Mouse (Mus musculus) cerebellum, postnatal 14 days (tissue): ENCODE results near the gene Ddn.
"Not testable (repeated sequence)": the region's sequence is repeated elsewhere in the genome, so short reads cannot be mapped to it uniquely, and the experiment has no call there.

Experiments
- DNase-seq, 2 experiments: peaks; one replicate each; pipeline ENCODE4 v3.0.0; 2021; ENCODE audit warnings: mixed read lengths in 2 of 2

Gene Ddn

DNA sequence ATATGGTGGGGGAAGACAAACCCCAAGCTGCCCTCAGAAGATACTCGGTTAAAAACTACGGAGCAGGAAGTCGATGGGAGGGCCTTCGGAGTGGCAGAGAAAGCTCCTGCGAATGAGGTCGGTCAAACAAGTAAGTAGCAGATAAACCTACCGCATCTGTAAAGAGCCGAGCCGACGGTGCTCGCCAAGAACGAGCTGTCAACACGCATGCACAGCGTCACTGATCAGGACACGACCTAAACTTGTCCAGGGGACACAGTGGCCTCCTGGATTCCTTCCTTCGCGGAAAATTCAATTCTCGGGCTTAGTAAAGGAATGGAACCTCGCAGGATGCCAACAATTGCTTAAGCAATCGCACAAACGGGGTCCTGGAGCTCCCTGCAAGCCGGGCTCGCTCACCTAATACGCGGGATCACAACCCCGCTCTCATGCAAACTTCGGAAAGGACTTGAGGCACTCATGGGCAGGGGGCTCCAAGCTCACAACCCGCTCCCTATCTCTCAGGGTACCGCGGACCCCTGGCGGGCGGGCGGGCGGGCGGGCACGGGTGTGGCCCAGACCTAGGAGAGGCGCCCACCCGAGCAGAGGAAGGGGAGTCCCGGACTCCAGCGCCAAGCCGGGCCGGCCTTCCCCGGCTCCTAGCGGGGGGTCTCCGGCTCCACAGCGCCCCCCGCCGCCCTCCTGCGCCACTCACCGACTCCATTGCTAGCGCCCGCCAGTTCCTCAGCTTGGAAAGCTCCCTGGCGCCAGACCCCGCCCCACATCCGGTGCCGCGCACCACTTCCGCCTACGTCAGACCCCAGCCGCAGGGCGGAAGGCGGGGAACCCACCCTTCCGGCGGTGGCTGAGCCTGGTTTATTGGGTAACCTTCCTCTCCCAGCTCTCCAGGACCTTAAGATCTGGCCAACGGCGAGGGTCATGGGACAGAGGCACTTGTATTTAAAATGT is 21.7 kb upstream of the Ddn start, which contains the start of gene Prkag1:
TSS of gene Prkag1 (minus strand) at position 786 of the 948 bp plus-strand sequence.
- DNase-seq = peak; percentile 97

DNA sequence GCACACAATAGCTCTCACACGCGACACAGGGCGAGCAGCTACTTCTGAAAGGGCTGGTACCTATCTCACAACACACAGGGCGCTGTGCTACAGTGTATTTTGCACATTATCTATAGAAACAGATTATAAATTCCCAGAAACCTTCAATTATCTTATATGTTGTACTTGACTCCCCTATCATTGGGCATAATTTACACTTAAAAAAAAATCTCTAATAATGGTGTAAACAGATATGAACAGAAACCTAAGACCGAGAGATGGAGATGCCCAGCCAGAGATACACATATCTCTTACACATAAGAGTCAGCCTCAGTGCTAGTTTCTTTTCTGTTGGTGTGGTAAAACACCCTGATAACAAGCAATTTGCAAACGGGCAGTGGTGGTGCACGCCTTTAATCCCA is 18.3 kb upstream of the Ddn start:
- DNase-seq = no peak

DNA sequence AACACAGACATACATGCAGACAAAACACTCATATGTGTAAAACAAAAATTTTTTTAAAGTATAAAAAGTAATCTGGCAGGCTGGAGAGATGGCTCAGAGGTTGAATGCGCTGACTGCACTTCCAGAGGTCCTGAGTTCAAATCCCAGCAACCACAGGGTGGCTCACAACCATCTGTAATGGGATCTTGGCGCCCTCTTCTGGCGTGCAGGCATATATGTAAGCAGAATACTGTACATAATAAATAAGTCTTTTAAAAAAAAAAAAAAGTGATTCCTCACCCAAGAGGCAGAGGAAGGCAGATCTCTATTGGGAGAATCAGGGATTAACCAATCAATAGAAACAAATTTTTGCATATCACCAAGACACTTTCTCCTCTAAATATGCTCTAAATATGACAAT is 14.1 kb upstream of the Ddn start:
- DNase-seq = no peak

DNA sequence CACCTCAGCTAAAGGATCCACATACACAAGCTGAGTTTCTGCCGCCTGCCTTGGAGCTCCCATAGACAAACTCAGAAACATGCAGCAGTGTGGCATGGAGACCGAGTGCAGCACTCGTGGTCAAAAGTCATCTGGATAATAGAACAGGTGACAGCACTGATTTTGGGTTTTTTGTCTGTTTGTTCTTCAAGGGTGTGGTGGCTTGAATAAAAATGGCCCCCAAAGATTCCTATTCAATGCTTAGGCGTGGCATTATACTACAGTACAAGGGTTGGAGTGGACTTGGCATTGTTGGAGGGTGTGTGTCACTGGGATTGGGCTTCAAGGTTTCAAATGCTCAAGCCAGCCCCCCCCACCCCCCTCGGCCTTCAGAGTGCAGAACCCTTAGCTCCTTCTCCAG is 12.9 kb upstream of the Ddn start:
- no peak for DNase-seq

DNA sequence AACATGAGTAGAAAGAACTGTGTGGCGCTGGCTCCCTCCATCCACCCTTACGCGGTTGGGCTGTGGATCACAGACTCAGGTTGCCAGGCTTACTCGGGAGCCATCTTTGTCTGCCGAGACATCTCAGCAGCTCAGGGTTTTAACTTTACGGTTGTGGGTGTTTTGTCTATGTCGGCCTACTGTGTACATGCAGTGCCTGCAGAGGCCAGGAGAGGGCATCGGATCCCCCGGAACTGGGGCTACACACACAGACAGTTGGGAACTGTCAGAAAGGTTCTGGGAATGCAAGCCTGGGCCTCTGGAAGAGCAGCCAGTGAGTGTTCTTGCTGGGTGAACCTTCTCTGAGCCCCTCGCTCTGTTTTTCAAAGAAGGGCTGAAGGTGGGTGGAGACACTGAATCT is 12.1 kb upstream of the Ddn start:
- no peak for DNase-seq

DNA sequence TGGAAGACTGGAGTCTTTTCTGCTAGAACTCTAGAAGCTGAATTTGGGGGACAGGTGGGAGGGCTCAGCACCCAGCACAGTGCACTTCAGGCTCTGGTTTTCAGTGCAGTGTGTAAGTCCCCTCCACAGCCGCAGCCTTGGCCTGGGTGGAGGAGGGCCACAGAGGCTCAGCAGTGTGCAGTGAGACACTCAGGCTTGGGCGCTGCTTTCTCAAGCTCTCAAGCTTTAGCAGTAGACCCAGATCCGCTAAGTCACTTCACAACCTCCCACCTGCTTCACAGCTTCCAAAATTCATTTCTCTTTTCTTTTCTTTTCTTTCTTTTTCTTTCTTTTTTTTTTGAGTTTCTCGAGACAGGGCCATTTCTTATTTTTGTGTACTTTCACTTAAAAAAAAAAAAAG is 11.6 kb upstream of the Ddn start:
- no peak for DNase-seq

DNA sequence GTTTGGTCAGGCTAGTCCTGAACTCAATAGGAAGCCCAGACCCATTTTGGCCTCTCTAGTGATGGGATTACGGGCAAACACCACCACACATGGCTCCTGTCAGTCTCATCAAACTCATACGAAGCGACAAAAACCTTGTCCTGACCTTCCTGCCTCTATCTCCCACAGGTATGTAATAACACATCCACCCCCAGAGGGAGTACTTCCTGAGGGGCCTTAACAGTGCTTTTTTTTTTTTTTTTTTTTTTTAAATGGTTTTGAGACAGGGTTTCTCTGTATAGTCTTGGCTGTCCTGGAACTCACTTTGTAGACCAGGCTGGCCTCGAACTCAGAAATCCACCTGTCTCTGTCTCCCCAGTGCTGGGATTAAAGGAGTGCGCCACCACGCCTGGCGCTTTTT is 8.9 kb upstream of the Ddn start:
- no peak for DNase-seq

DNA sequence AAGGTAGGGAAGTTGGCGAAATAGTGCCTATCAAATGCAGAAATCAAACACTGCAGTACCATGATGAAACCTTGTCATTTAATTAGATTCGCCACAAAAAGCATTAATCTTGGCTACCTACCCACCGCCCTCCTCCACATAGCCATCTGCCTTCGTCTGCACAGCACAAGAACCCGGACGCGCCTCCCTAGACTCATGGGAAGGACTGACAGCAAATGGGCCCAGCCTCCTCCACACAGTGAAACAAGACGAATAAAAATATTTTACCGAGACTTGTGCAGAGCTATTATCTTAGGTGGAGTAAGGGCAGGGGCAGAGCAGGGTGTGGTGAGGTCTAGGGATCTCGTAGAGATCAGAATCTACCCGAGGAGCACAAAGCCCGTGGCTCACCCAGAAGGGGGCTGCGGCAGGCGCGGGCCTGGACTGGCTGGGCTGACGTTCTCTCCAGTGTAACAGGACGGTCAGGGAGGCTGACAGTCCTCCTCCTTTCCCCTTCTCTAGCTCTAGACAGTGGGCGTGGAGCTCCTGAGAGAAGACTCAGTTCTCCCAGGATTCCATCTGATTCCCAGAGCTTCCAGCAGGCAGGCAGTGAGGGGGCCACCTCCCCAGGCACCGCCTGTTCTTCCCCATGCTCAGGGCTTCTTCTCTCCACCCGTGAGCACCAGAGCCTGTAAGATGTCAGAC is 3.6 kb upstream of the Ddn start:
- no peak for DNase-seq

DNA sequence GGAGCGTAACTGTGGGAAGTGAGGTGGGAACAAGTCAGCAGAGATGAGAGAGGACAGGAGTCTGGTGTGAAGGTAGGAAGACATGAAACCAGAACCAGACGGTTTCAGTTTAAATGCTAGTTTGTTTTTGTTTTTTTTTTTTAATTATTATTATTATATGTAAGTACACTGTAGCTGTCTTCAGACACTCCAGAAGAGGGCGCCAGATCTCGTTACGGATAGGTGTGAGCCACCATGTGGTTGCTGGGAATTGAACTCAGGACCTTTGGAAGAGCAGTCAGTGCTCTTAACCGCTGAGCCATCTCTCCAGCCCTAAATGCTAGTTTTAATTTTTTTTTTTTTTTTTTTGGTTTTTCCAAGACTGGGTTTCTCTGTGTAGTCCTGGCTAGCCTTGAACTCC is 922 bp upstream of the Ddn start:
- not testable (repeated sequence) for DNase-seq

DNA sequence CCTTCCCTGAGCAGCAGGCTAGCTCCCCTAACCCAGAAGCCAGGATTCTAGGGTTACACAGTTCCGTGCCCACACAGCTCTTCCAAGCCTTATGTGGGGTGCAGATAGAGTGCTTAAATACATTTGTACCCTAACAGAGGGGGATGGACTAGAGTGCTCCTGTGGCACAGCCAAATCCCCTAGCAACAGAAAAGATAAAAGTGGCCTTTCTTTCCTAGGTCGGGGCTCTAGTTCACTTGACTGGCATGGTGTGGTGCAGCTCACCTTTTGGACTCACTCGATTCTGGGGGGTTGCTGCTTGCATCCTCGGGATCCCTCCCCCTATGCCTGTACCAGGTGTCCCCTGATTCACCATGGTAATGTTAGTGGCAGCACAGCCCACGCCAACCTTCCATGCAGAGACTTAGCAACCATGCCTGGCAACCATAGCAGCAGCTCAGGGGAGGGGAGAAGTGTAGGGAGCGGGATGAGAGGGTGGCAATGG is 597 bp downstream of the Ddn start:
- DNase-seq = no peak

DNA sequence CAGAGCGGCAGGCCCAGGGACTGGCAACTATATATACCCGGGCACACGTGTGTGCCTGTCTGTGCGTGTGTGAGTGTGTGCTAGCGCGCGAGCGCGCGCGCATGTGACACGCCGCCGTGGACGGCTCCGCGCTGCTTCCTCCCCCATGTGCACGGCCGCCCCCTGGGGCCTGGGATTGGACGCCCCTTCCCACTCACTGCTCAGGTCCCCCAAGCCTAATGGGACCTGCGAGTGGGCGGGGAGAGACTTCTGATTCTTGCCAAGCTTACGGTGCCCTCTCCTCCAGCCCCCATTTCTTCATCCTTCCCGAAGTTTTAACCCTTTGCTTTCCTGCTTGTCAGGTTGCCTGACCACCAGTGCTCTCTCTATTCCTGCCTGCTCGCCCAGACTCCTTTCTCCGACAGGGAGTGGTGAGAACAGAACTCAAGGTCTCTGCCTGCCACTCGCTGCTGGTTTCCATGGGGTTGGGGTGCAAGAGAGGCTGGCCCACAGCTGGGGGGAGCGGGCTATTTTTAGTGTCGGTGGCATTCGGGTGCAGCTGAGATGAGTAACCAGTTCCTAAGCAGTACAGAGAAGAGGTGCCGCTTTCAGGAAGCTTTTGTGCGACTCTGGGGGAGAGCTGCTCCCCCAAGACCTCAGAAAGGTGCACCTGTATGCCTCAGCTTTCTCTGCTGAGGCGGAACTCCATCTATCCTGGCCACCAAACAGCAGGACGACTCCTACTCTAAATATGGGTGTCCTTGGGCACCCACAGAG is 1.2 kb downstream of the Ddn start:
- DNase-seq = peak; percentile 53 to 77

DNA sequence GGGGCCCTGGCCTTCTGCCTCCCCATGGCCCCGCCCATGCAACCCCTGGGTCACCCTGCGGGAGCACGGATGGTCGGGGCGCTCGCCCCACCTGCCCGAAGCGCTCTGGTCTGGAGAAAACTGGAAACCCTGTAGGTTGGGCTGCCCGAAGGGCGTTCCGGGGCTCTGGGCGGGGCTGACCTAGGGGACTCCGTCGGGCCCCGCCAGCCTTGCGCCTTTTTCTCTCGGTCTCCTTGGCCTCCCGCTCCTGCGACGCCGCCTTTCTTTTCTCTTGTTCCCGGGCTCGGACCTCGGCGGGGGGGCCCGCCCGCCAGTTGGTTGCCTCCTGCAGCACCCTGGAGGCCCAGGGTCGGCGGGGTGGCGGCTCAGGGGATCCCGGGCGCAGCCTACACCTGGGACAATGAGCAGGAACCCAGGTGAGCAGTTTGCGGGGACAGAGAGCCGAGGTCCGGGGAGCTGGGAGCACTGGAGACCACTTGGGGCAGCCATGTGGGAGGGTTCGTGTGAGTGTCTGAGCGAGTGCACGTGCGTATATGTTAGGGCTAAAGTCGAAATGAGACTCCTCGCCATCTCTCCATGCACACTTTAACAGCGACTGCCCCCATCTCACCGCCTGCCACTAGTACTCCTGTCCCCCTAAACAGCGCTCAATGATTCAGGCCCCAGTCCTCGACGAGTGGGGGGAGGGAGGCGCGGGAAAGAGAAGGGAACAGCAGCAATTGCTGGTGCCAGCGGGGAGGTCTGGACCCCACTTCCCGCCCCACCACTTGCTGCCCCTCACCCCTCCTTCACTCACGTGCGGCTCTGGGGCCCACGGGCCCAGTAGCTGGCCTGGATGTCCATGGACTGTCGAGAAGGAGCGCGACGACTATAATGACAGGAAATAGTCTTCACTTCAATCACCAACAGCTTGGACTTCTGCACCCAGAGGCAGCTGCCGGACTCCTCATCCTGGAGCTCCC is 2.2 kb downstream of the Ddn start:
- DNase-seq = peak; percentile 19 to 31

DNA sequence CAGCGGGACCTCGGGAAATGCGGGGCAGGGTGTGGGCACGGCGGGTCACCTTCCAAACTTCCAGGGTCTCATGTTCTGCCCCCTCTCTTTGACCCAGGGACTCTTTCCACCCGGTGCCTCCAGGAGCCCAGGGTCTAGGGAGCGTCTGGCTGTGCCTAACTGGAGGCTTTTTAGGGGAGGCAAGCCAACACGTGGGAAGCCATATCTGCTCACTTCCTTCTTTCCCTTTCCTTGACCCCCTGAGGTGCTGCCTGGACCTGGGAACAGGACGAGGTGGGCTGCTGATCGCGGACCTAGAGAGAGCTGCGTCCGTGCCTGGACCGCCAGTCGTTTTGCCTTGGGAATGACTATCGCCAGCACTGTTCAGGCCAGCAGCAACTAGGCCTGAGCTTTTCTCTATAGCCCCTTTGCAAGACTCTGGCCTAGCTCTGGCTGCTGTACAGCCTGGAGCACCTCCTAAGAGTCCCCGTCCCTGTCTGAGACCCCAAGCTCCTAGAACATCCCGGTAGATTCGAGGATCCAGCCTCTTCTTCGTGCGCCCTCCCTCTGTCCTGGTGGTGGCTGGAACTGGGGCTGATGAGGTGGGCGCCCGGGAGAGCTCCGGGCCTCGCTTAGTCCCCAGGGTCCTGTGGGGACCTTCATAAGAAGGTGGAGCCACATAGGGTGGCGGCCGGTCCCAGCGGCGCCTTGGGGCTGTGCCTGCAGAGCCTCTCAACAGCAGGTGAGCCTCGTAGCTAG is 3.0 kb downstream of the Ddn start:
- DNase-seq = no peak

DNA sequence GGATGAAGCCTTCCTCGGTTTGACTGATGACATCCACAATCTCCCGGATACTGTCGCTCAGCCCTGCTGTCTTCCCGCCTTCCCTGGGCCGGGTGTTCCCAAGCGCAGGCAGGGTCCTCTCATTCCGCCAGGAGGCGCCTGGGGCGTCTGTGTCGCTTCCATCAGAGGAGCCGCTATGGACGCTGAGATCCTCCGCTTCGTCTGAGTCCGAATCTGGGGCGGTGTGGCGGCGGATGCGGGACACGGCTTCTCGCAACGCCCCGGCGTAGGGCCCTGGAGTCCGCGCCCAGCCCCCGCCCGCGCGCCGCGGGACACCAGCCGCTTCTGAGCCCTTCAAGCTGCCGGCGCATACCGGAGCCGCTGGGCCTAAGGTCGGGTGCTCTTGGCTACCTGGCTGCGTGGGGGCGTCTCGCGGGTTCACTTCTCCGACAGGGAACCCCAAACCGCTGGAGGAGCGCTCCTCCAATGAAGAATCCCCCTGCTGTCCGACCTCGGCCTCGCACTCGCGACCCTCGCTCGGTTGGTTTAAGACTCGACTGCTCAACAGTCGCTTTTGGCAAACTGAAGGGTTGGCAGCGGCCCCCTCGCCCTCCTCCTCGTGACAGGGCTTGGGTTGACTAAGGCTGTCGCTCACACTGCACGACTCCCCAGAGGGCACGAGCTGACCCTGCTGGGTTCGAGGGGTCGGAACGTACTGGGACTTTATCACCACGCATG is 3.8 kb downstream of the Ddn start:
- DNase-seq = peak; percentile 76 to 81

DNA sequence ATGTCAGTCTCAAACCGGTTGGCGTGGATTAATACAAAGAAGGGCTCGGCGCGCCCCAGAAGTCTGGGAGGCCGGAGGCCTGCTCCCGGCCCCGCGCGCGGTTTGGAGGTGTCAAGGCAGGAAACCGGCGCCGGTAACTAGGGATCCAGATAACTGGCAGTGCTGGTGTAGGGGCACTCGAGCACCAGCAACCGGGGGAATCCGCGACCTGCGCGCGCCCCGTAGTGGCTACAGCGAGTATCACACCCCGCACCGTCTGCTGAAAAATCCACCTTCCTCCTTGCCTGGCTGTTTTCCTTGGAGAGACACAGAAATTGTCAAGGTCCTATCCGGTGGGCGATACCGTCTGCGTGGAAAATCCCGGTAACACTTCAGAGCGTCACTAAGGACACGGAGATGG is 5.2 kb downstream of the Ddn start:
- DNase-seq = peak; percentile 95 to 96

DNA sequence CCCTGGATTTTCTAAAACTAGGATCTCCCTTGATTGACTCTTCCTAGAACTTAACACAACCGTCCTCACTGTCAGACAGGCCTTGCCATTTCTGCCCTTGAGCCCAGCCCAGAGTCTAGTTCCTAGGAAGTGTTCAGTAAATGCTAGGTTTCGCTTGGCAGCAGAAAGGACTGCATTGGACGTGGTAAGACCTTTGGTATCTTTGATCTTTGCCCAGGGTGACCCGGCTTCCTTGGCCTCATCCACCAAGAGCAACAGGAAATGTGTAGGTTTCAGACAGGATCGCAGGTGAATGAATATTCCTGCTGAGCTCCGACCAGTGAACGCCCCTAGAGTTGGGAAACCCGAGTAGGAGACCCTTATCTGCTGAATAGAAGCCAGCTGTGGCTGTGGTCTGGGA is 6.4 kb downstream of the Ddn start:
- no peak for DNase-seq

DNA sequence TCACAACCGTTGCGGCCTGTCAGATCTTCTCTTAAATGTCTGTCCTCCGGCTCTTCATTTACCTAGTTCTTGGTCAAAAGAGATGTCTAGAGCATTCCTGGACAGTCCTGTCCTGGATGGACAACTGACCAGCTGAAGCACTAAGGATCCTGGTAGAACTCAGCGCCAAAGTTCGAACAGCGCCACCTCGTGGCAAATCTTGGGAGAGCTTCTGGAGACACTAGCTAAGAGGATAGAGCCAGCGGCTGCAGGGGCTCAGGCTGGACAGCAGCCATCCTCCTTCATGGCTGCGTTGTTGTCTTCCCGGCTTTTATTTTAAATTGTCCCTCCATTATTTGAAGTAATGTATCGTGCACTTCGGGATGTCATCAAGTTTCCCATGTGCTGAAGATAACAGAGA is 9.9 kb downstream of the Ddn start:
- DNase-seq = peak; percentile 89 to 94

DNA sequence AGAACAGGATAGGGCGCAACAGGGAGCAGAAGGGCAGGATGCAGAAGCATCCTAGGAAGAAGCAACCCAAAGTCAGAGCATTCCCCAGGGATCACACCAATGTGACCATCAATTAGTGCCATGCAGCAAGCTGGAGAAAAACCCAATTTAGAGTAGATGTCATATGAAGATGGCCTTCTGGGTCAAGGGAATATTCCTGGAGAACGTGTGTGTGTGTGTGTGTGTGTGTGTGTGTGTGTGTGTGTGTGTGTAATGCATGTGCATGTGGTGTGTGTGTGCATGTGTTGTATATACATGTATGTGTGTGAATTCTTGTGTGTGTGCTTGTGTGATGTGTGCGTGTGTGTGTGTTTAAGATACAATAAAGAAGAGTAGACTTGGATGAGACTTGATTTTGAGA is 10.4 kb downstream of the Ddn start:
- no peak for DNase-seq

DNA sequence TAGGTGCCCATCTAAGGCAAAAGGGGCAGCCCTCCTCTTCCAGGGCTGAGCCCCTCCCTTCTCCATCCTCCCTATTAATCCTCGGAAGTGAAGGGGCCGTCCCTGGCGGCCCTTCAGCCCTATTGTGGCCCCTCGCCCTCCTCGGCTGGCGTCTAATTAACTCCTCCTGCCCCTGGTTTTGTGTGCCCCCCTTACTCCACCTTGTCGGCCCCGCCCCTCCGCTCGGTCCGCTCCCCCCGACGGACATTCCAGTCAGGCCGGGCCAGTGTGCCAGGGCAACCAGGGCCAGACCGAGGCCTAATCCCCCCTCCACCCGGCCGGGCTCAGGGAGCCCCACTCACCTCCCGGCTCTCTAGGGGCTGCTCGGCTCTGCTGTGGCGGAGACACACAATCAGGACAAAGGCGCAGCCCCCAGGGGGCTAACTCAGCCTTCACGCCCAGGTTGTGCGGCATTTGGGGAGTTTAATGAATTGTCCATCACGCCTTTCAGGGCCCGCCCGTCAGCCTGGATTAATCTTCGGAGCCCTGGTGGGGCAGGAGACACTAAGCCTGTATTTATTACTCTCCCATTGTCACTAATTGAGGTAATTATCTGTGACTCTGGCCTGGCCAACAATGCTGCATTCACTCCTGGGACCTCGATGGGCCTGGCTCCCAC is 11.3 kb downstream of the Ddn start:
- no peak for DNase-seq
